Mouse (Mus musculus) heart, adult 10 weeks (tissue): Measurements from ENCODE around the gene Pik3r1. TPM values are rescaled to one million over a fixed set of nuclear protein-coding genes. Genes with fewer than 3 reads are reported as not detected.

Source experiments
- polyA plus RNA-seq: library from polyadenylated mRNA; stranded (reverse); fragments of 350-450 nt; fragmentation: Illumina TruSeq; extraction: RNeasy Lipid Tissue Mini Kit (QIAGEN cat#74804); gene quantifications from one replicate; pipeline ENCODE4 v1.2.3, GENCODE M21; 2014; ENCODE audit warnings: low read depth, low replicate concordance

Pik3r1 gene
- polyA plus RNA-seq = 51.5 TPM

GRCm38 (mm10) chr13:101767809-101768629, at the start of gene Pik3r1:
TSS of gene Pik3r1 (minus strand) at chr13:101768217.

